Mouse (Mus musculus) CH12.LX (cell line): ENCODE measurements around the gene Hmga2.

Experiments
- CTCF ChIP-seq, 2 experiments: IDR thresholded peaks in 1 of 2; conservative IDR thresholded peaks in 1 of 2; 2 replicates each; pipeline ENCODE4 v1.5.1; 2011 to 2012; ENCODE audit warnings: low read depth in 2 of 2, low read length in 2 of 2, improper control_type of control experiment in 1 of 2, inconsistent platforms in 1 of 2, mild to moderate bottlenecking in 1 of 2, moderate library complexity in 1 of 2
- MAFK ChIP-seq: IDR thresholded peaks from 2 replicates; pipeline ENCODE4 v1.6.1; 2011; ENCODE audit warnings: low read length, improper control_type of control experiment; ENCODE audit not compliant: insufficient replicate concordance
- POLR2A ChIP-seq: IDR thresholded peaks from 2 replicates; pipeline ENCODE4 v1.6.1; 2011; ENCODE audit warnings: low read depth, mild to moderate bottlenecking, improper control_type of control experiment, low read length
- RCOR1 ChIP-seq: conservative IDR thresholded peaks from 2 replicates; pipeline ENCODE4 v1.6.1; 2012; ENCODE audit warnings: low read depth, mild to moderate bottlenecking, inconsistent platforms, low read length, improper control_type of control experiment
- SIN3A ChIP-seq: IDR thresholded peaks from 2 replicates; pipeline ENCODE4 v1.6.1; 2012; ENCODE audit warnings: low read length, improper control_type of control experiment, inconsistent platforms
- USF2 ChIP-seq: conservative IDR thresholded peaks from 2 replicates; pipeline ENCODE4 v1.6.1; 2011; ENCODE audit warnings: low read depth, low read length, improper control_type of control experiment

DNA sequence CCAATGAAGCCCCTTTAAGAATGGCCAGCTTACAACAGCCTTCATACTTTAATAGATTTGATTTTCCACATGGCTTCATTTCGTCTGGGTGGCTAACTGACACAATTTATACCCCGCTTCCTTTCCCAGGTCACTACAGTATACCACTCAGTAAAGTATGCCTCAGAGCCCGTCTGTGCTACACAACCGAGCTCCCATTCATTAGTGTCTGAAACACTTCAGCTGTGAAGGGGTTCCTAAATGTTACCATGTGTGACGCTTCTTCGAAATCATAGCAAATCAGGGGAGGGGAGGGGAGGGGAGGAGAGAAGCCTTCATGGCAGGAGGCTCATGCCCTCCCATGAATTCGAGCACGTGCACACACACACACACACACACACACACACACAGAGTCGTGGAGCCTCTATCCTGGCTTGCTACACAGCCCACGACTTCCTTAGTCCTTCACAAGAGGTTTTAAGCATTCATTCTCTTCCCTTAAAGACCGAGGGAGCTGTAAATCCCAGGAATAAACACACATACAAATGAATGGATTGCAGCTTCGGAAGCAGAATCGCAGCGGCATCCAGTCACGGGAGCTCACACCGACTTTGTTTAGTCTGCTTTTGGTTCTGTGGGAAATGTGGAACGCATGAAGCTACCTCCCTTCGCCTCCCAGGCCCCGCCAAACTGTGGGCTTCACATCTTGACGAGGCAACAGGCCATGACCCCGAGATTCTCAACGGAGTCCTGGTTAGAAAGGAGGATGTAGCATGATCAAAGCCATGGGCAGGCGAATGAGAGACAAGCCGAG, 110.7 kb downstream of the Hmga2 start:
- no peak for TF ChIP-seq CTCF (conservative IDR thresholded peaks at IDR 0.05 in 1 of 2, IDR thresholded peaks at IDR 0.05 in 1 of 2; ENCODE audit: low read depth in 2 of 2, low read length in 2 of 2)
- TF ChIP-seq RCOR1: no peak
- no peak for TF ChIP-seq MAFK
- TF ChIP-seq POLR2A: no peak
- TF ChIP-seq USF2: no peak
- no peak for TF ChIP-seq SIN3A
